Mouse (Mus musculus): ENCODE measurements around the gene Rrp15.

Gene Rrp15

DNA sequence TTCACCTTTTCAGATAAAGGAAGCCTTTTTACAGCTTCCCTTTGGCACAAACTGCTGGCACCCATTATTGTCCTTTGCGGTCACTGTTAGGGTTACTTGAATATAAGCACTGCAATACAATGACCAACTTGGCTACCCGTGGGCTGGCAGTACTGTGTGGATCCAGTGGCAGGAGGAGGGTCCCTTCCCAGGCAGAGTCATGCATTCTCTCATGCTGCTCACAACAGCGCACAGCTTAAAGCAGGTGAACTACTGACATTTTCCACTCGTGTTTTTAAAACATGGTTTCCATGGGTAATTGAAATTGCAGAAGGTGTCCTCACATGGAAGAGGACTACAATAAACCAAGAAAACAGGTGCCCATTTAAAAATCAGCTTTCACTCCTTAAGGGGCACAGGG is 34.9 kb downstream of the Rrp15 start:
- no peak for DNase-seq (ENCODE audit: low spot score)

DNA sequence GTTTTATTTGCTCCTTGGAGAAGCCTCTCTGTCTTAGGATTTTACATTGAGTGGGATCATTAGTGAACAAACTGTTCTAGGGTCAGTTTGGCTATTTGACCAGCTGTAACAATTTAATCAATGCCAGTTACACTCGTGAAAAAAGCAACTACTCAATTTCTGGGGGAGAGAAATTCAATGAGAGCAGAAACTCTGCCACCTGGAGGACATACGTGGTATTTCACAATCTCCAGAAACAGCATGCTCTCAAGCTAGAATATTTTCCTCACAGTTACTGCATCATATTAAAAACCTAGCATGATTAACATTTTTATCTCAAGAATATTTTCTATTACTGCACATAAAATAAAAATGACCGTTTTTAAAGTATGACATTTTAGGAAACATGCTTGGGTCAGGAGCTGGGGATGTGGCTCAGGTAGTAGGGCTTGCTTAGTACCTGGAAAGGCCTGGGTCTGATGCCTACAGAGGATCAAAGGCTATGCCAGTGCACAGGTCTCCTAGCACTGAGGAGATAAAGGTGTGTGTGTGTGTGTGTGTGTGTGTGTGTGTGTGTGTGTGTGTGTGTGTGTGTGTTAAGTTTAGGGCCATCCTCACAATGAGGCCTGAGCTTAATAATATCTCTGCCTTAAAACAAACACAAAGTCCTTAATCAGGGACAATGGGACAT is 36.2 kb downstream of the Rrp15 start:
- no peak for DNase-seq (ENCODE audit: low spot score)

DNA sequence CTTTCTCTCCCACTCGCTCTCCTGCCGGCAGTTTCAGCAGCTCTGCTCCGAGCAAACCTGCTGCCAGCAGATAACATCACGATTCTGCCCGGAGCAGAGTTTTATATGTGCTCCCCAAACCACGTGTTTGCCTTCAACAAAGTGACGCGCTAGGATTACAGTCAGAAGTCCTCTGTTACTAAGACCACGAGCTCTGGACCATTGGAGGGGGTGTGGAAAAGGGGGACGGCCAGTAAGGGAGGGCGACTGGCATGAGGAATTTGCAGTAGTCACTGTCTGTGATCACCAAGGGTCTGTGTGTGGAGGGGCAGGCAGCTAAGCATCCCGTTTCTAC is 43.3 kb downstream of the Rrp15 start, which contains the start of gene Tgfb2:
Gene Tgfb2, minus strand, starts transcription at position 75 of the 334 bp plus-strand sequence.
- DNase-seq (ENCODE audit: low spot score): no peak

DNA sequence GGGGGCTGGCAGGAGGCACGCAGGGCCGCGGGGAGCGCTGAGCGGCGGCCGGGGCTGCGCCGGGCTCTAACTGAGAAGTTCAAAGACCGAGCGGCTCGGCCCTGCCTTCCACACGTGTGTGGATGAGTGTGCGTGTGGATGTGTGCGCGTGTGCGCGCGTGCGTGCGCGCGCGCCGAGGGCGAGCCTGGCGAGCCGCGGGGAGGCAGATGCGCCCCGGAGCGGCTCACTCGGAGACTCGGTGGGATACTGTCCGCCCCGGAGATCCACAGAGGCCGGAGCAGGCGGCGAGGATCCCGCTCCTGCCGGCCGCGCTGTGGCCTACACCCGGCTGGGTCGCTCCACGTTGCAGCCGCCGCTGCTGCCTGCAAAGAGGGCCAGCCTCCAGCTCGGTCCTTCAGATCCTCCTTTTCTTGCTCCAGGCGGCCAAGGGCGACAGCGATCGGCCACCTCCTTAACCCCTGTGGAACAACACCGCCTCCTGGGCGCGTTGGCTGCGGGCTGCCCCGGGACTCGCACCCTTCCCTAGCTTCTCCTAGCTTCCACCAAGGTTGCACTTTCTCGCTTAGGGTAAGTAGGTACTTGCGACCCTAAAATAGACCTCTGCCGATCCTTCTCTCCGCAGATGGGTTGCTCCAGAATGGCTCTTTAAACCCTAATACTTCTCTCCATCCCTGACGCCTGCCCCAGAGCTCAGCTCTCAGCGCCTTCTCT is 43.8 kb downstream of the Rrp15 start:
- DNase-seq (ENCODE audit: low spot score): peak; percentile 37

DNA sequence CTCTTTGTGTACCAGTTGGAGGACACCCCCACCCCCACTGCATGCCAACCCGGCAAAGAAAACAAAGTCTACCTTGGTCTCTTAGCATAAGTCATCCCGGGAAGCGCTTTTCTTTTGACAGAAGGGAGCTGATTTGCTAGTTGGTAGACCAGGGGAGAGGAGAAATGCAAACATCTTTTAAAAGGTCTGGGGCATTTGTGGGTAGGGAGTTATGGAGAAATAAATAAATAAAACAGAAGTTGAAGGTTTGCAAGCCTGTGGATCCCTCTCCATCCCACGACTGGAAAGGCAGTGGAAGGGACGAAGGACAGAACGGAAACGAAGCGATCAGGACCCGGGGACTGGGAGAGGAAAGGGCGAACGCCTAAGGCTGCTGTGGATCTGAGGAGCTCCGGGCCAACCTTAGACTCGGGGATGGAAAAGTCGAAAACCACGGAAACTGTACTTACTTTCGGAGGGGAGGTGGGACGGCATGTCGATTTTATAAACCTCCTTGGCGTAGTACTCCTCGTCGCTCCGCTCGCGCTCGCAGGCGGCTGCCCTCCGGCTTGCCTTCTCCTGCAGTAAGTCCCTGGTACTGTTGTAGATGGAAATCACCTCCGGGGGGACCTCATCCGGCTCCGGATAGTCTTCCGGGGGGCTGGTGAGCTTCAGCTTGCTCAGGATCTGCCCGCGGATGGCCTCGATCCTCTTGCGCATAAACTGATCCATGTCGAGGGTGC is 45.0 kb downstream of the Rrp15 start:
- no peak for DNase-seq (ENCODE audit: low spot score)

DNA sequence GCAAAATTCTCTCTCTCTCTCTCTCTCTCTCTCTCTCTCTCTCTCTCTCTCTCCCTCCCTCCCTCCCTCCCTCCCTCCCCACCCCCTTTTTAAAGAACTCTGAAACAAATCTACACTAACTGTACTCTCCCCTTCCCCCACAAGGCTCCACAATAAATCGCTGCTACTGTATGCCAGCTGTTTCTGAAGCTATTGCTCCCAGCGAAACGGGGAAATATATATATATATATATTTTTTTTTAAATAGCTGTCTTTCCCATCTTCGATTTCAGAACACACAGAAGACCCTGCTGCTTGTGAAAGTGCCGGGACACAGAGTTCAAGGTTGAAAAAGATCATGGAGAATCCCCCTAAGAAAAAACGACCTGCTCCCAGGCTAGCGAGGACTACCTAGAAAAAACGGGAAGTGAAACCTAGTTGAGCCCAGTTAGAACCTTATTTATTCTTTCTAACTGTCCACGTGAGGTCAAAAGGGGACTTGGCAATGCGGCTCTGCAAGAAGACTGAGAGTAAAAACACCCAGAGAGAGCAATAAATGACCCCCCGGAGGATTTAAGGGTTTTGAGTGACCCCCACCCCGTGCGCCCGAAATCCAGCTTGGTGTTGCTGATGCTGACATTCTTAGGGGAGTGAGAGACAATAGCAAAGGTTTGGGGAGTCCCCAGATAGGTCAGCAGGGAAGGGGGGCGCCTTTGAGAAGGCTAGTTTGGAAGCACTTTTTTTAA is 45.7 kb downstream of the Rrp15 start:
- DNase-seq (ENCODE audit: low spot score): no peak

DNA sequence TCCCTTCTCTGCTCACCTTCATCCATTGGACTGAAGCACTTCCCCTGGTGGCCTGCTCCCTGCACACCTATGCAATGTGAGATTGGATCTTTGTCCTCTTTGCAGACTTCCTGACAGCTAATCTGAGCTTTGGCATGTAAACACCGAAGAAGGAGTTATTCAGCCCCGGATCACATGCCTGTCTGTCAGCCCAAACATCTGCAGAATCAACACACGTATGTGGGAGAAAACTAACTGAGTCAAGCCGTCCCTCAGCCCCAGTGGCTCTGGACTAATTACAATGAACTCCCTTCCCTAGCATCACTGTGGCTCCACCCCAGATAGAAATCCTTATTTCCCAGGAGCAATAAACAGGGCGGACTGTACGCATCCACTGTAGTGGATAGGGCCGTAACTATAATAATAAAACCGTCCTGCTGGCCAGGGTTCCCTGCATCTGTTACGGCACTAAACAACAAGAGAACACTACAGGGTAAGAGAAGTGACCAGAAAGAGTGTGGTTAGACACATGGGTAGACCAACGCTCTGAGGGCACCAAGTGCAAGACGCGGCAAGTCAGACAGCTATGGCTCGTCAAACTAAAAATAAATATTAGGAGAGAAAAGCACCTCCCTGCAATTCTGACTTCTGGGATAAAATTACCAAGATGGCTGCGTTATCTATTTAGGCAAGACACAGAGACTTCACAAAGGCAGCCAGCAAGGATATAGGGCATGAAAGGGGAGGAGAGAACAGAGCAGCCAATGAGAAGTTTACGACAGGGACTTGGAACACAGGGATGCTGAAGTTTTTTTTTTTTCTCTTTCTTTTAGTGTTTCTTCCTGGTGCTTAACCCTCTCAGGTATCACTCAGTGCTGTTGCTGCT is 46.5 kb downstream of the Rrp15 start:
- no peak for DNase-seq (ENCODE audit: low spot score)

DNA sequence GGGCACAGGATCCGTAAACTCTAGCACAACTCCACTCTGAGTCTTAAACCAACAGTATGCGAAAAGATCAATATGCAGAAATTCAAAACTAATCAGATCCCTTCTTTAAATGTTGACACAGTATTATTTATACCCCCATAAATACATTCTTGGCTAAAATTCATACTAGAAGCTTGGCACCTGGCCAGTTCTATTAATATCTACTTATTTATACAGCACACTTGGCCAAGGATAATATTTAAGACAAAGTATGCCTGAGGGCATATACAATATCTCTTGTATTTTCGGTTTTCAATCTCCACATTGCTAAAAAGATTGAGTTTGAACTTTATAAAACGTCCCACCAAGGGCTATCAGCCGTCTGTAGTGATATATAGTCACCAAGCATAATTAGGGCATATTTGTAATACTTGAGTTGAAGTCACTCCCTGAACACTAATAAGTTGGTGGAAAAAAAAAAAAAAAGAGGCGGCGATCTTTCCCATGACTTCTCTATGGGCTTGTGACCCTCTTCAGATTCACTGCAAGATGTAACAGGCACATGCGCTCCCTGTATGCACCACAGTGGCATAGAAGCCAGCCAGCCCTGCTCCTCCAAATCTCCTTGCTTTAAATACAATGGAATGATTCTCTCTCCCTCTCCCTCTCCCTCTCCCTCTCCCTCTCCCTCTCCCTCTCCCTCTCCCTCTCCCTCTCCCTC is 47.8 kb downstream of the Rrp15 start:
- no peak for DNase-seq (ENCODE audit: low spot score)

DNA sequence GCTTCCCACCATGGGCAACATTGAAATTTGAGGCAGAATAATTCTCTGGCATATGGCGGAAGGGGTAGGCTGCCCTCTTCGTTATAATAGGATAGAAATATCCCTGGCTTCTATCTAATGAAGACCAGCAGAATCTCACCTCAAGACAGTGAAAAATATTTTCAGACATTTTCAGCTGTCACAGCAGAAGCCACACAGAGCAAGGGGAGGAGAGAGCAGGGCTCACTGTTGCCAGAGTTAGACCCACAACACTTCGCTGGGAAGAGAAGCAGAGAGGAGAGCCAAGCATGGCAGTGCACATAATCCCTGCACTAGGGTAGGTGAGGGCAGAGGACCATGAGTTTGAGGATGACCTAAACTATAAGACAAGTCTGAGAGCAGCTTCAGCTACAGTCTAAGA is 48.7 kb downstream of the Rrp15 start:
- no peak for DNase-seq (ENCODE audit: low spot score)

DNA sequence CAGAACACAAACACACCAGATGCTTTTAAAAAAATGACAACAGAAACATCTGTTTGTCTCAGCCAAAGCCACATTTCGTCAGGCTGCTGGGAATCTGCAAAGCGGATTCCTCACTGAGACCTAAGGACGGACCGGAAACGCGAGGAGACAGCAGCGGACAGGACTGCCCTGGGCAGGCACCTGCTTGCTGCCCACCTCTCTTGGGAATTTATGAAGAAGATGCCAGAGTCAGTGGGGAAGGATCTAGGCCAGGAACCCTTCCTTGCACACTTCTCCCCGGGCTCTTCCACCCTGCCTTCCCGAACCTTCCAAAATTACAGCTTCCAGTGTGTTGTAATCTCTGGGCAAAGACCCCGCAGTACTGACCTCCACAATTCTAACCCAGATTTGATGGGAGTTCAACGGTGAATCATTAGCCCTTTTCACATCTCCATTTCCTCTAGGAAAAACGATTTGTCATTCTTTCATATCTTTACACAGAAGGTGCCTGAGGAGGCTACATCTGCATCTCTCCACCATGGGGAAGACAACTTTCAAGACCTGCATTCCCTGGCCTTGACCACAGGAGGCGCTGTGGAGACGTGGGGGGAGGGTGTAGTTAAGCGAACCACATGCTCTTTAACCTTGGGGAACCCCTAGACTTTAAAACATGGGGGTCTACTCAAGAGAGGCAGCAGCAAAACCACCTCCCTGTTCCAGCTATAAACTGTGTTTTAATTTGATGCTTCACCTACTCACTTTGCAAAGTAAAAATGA is 50.4 kb downstream of the Rrp15 start:
- no peak for DNase-seq (ENCODE audit: low spot score)

DNA sequence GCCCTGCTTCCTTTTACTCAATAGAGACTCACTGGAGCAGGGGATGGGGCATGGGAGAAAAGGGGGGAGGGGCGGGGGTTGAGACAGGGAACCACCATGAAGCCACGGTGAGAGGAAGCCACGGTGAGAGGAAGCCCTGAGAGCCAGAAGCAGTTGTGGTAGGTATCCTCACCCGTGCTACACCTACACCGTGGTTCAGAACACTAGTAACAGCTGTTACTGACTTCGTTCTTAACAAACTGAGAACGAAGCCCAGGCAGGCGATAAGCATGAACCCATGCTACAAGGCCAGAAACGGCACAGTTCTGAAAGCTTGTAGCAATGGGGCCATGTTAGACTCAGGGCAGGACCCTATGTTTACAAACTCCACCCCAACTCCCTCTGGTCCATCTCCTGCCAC is 52.9 kb downstream of the Rrp15 start:
- no peak for DNase-seq (ENCODE audit: low spot score)

DNA sequence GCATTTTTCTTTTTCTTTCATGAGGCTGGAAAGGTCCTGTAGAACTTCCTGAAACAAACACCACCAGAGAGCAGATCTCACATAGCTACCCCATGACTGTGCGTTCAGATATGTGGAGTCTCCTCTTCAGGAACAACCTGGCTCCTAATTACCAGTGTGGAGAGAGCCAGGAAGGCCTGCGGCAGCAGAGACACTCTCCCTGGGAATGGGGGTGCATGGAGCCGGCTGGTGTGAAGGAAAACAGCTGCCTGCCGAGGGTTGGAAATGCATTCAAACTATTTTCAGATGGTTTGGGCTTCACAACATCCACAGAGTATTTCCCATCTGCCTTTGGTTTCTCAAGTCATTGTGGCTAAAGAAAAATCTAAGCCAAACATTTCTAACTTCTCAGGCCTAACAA is 53.8 kb downstream of the Rrp15 start:
- DNase-seq (ENCODE audit: low spot score): no peak

DNA sequence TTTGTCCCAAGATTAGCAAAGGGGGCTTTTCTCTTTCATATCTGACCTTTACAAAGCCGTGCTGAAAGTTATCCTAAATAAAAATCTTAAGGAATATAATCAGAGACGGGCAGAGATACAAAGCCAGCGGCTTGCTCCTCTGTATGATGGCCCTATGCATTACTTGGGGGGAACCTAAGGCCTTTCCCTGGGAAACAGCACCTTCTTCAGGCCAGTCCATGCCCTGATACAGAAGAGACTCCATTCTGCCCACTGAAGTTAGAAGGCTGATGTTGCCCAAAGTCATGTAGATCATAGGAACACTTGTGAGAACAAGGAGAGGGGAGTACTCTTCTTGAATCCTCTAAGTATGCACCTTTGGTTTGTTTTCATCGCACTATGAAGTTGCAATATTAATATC is 56.8 kb downstream of the Rrp15 start:
- DNase-seq (ENCODE audit: low spot score): no peak

DNA sequence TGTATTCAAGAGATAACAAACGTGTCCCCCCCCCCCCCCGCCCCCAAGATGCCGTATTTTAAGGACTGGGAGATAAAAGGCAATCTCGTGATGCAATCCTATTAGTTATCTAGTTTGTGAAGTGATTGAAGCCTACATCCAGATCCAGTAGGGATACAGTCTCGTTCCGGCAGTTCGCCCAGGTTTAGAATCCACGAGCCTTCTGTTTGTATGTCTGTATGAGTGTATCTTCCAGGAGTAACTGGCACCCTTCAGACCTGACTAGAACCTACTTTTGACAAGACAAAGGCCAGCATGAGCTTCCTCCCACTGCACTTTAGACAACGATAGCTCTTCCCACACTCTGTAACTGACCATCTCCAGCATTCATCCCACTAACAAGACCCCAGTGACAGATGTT is 57.5 kb downstream of the Rrp15 start:
- DNase-seq (ENCODE audit: low spot score): no peak

DNA sequence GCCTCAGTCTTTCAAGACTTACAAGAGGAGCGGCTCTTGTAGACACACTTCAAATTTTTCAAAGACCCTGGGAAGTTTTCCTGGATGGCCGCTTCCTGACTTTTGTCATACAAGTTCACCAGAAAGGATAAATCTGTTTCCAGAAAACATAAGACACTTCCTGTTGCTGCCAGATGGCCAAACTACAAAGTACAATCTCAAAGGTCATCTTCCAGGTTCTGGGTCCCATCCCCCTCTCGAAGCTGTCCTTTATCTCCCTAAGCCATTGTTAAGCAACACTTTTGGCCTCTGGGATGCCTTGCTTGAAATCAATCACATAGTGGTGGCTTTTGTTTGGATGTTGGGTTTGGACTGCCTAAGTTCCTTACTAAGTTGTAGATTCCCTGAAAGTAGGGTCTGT is 65.1 kb downstream of the Rrp15 start:
- DNase-seq (ENCODE audit: low spot score): no peak

DNA sequence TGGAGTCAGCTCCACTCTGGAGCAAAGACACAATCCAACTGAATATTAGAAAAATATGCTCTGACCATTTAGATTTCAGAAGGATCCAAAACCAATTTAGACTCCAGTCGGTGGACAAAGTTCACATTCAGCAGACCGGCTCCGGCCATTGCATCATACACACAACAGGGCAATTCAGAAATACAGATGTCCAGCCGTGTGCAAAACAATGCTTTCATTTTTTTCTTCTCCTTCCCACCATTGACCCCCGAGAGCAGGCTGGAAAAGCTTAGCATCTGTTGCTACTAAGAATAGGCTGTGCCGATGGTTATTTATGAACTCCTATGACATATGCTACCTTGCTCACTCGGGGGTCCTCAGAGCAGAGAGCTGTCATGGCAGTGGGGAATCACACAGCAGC is 66.6 kb downstream of the Rrp15 start:
- DNase-seq (ENCODE audit: low spot score): no peak

DNA sequence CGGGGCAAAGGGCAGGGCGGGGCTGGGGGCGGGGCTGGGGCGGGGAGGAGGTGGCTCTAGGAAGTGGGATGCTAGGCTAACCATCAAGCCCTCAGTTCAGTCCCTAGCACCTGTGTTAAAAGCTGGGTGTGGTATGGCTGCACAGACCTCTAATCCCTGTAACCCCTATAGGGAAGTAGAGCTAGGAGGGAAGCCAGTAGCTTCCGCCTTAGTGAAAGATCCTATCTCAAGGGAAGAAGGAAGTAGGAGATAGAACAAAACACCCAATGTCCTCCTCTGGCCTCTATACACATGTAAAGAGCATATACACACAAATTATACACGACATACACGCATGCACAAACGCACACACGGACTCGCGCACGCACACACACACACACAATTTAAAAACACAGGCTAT is 71.5 kb downstream of the Rrp15 start:
- no peak for DNase-seq (ENCODE audit: low spot score)

DNA sequence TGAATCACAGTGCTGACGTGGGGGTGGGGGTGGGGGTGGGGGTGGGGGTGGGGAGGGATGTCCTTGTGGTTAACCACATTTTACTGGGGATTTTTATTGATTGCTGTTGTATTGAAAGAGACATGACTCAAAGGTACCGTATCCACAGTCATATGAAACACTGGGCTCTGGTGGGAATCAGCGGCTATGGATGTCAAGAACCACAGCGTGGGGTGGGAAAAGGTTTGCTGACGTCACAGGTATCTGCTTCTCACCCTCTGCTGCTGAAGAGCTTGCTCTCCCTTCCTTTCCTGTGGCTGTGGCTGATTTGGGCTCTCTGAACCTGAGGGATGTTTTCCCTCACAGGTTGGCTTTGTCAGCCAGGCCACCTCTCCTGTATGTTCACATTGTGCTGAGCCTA is 73.0 kb downstream of the Rrp15 start:
- DNase-seq (ENCODE audit: low spot score): no peak

DNA sequence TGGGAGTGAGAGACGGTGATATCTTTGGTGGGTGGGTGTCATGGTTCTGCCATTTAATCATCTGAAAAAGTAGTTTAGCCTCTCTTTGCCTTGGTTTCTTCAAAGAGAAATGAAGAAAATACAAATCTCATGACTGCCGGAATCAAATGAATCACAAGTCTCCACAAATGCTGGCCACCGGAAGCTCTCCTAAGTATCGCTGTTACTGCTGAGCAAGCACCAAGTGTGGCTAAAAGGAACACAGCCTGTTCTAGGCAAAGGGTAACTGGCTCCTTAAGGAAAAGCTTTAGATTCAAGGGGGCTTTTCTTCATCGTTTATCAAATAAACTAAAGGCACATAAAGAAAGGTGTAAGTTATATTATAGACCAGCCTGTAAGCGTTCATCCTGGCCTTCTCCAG is 73.9 kb downstream of the Rrp15 start:
- DNase-seq (ENCODE audit: low spot score): no peak

DNA sequence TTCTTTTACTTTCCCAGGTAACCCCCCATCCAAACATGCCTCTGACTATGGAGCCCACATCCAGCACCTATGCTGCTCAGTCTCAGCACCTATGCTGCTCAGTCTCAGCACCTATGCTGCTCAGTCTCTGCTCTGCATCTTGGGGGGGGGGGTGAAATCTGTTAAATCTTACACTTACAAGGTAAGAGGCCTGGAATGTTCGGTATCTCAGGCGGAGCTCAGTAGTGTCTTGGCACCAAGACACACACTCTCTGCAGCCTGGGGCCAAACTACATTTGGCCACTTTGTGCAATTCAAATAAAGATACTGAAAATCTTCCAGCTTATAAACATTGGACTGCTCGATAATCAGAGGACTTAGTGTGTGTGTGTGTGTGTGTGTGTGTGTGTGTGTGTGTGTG is 74.5 kb downstream of the Rrp15 start:
- DNase-seq (ENCODE audit: low spot score): no peak
